Mouse (Mus musculus): ENCODE results near the gene Hadh. TPM values are rescaled to one million over a fixed set of nuclear protein-coding genes. Genes with fewer than 3 reads are reported as not detected.

Hadh gene
- polyA plus RNA-seq, 1 experiment from 2014 or later, result 172 TPM

- no peaks in the 10 kb centered on the region; the same call in 1 of the 2 replicates for H3K9me3 ChIP-seq (ENCODE audit: control insufficient read depth, low read length)
- no peak for ATAC-seq (ENCODE audit: low FRiP score, low TSS enrichment)
- TF ChIP-seq CTCF (IDR thresholded peaks at IDR 0.05; ENCODE audit: low read depth), result no peak
- no peak for TF ChIP-seq EP300 (optimal IDR thresholded peaks at IDR 0.05)
- no peaks in the 10 kb centered on the region for H3K36me3 ChIP-seq (ENCODE audit: control insufficient read depth, insufficient read depth, low read length)
- H3K27me3 ChIP-seq (ENCODE audit: control insufficient read depth, insufficient read depth, low read length), result no peaks in the 10 kb centered on the region
- no peak overlapping the region for H3K27ac ChIP-seq (replicated peaks)
- no peaks in the 10 kb centered on the region for H3K4me1 ChIP-seq (replicated peaks; ENCODE audit: control insufficient read depth, insufficient read depth)
- WGBS, result 81% methylated on average over 4 of the region's 4 CpGs
- H3K4me3 ChIP-seq (ENCODE audit: low read depth, low read length), result no peak overlapping the region
- DNase-seq (ENCODE audit: low spot score), result no peak
- H3K4me2 ChIP-seq (replicated peaks; ENCODE audit: low read depth), result no peak overlapping the region
- no peak overlapping the region for H3K9ac ChIP-seq (ENCODE audit: low read length)
Measured at GRCm38 (mm10) chr3:131310572-131310971, 38.7 kb upstream of the Hadh start.

DNA sequence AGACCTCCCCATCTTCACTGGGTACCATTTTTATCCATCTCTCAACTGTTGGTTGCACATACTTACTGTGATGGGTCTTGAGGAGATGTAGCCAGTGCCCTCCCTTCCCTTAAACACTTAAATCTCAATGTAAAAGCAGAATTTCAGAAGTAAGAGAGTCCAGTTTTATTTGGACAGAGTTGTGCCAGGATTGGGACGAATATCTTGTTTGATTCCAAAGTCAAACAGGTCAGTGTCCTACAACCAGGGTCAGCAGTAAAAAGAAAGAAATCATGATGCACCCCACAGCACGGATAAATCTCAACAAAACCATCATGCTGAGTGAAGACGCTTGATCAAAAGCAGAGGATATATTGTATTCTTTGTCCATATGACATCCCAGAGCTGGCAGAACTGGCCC, 35.9 kb upstream of the Hadh start:
- no peak overlapping the region for H3K9ac ChIP-seq (ENCODE audit: low read length)
- TF ChIP-seq CTCF (IDR thresholded peaks at IDR 0.05; ENCODE audit: low read depth) (no peak), EP300 (optimal IDR thresholded peaks at IDR 0.05) (no peak)
- H3K4me2 ChIP-seq (replicated peaks; ENCODE audit: low read depth), result no peak overlapping the region
- H3K27ac ChIP-seq (replicated peaks), result no peak overlapping the region
- no peaks in the 10 kb centered on the region for H3K36me3 ChIP-seq (ENCODE audit: control insufficient read depth, insufficient read depth, low read length)
- no peak overlapping the region for H3K4me3 ChIP-seq (ENCODE audit: low read depth, low read length)
- H3K4me1 ChIP-seq (replicated peaks; ENCODE audit: control insufficient read depth, insufficient read depth), result no peaks in the 10 kb centered on the region
- H3K27me3 ChIP-seq (ENCODE audit: control insufficient read depth, insufficient read depth, low read length), result no peaks in the 10 kb centered on the region
- 85% methylated on average over 3 of the region's 3 CpGs for WGBS
- no peak for DNase-seq (ENCODE audit: low spot score)
- no peak for ATAC-seq (ENCODE audit: low FRiP score, low TSS enrichment)
- no peaks in the 10 kb centered on the region; the same call in 1 of the 2 replicates for H3K9me3 ChIP-seq (ENCODE audit: control insufficient read depth, low read length)

GRCm38 (mm10) chr3:131306255-131306654, 34.4 kb upstream of the Hadh start:
- H3K27ac ChIP-seq (replicated peaks), result no peak overlapping the region
- DNase-seq (ENCODE audit: low spot score) (no peak), ATAC-seq (ENCODE audit: low FRiP score, low TSS enrichment) (no peak)
- H3K9ac ChIP-seq (ENCODE audit: low read length), result no peak overlapping the region
- WGBS, result 79% methylated on average over 7 of the region's 7 CpGs
- no peaks in the 10 kb centered on the region; the same call in 1 of the 2 replicates for H3K9me3 ChIP-seq (ENCODE audit: control insufficient read depth, low read length)
- no peak overlapping the region for H3K4me2 ChIP-seq (replicated peaks; ENCODE audit: low read depth)
- no peak overlapping the region for H3K4me3 ChIP-seq (ENCODE audit: low read depth, low read length)
- TF ChIP-seq EP300 (optimal IDR thresholded peaks at IDR 0.05) (no peak), CTCF (IDR thresholded peaks at IDR 0.05; ENCODE audit: low read depth) (no peak)
- no peaks in the 10 kb centered on the region for H3K36me3 ChIP-seq (ENCODE audit: control insufficient read depth, insufficient read depth, low read length)
- H3K27me3 ChIP-seq (ENCODE audit: control insufficient read depth, insufficient read depth, low read length), result no peaks in the 10 kb centered on the region
- peaks cover 3% of the 10 kb centered on the region; the same call in 1 of the 2 replicates for H3K4me1 ChIP-seq (replicated peaks; ENCODE audit: control insufficient read depth, insufficient read depth)

GRCm38 (mm10) chr3:131303320-131303714, 31.4 kb upstream of the Hadh start:
- no peaks in the 10 kb centered on the region for H3K27me3 ChIP-seq (ENCODE audit: control insufficient read depth, insufficient read depth, low read length)
- peaks cover 3% of the 10 kb centered on the region; the same call in 1 of the 2 replicates for H3K4me1 ChIP-seq (replicated peaks; ENCODE audit: control insufficient read depth, insufficient read depth)
- no peak overlapping the region for H3K27ac ChIP-seq (replicated peaks)
- peak overlapping the region; percentile 98 for H3K4me2 ChIP-seq (replicated peaks; ENCODE audit: low read depth)
- no peak for TF ChIP-seq CTCF (IDR thresholded peaks at IDR 0.05; ENCODE audit: low read depth)
- no peak for TF ChIP-seq EP300 (optimal IDR thresholded peaks at IDR 0.05)
- WGBS, result 20% methylated on average over 5 of the region's 5 CpGs
- H3K9me3 ChIP-seq (ENCODE audit: control insufficient read depth, low read length), result no peaks in the 10 kb centered on the region
- H3K9ac ChIP-seq (ENCODE audit: low read length), result peak overlapping the region; percentile 63; the same call in 1 of the 2 replicates
- DNase-seq (ENCODE audit: low spot score) (no peak), ATAC-seq (ENCODE audit: low FRiP score, low TSS enrichment) (no peak)
- peak overlapping the region; percentile 66 for H3K4me3 ChIP-seq (ENCODE audit: low read depth, low read length)
- H3K36me3 ChIP-seq (ENCODE audit: control insufficient read depth, insufficient read depth, low read length), result no peaks in the 10 kb centered on the region

DNA sequence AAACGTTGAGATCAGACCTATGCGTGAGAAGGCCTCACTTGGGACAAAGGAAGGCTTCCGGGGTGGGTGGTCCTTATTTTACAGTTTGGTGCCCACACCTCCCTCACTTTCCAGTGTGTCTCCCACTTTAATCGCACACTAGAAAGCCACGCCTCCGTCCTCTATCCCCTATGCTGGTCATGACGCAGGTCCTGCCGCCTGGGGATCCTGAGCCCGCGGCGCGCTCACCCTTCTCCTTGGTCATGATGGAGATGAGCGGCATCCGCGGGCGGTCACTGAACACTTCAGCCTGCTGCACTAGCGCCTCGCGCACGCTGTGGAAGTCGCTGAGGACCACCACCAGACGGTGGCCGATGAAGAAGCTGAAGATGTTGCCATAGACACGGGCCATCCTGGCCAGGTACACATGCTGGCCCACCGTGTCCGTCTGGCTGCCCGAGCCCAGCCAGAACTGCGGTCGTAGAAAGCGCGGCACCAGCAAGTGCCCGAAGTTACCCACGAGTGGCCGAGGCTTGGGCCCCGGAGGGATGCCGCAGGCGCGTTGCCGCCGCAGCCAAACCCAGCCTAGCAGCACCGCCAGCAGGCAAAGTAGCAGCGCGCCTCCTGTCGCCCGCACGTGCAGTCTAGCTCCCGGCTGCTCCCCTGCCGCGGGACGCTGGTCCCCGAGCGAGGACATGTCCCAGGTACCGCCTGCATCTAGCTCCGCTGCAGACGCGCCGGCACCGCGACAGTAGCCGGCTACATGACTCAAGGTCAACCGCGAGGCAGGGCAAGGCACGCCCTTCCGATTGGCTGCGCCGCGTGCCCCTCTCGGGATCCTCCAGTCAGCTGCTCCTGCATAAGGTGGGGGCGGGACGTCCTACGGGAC, 30.8 kb upstream of the Hadh start, which contains the start of gene Cyp2u1:
TSS of gene Cyp2u1 (minus strand) at position 776 of the 868 bp plus-strand sequence.
- TF ChIP-seq CTCF (IDR thresholded peaks at IDR 0.05; ENCODE audit: low read depth) (peak; percentile 57), EP300 (optimal IDR thresholded peaks at IDR 0.05) (no peak)
- Histone ChIP-seq H3K27me3 (ENCODE audit: control insufficient read depth, insufficient read depth, low read length) (no peaks in the 10 kb centered on the region), H3K9ac (ENCODE audit: low read length) (peak within 1 kb of the TSS; percentile 63), H3K4me2 (replicated peaks; ENCODE audit: low read depth) (peak within 1 kb of the TSS; percentile 98), H3K9me3 (ENCODE audit: control insufficient read depth, low read length) (no peaks in the 10 kb centered on the region), H3K36me3 (ENCODE audit: control insufficient read depth, insufficient read depth, low read length) (no peaks in the 10 kb centered on the region), H3K27ac (replicated peaks) (no peak within 1 kb of the TSS), H3K4me1 (replicated peaks; ENCODE audit: control insufficient read depth, insufficient read depth) (peaks cover 3% of the 10 kb centered on the region; the same call in 1 of the 2 replicates), H3K4me3 (ENCODE audit: low read depth, low read length) (peak within 1 kb of the TSS; percentile 66)
- ATAC-seq (ENCODE audit: low FRiP score, low TSS enrichment), result peak; percentile 97
- DNase-seq (ENCODE audit: low spot score), result peak; percentile 87
- WGBS, result 2% methylated on average over 71 of the region's 71 CpGs

- ATAC-seq (ENCODE audit: low FRiP score, low TSS enrichment), result no peak
- TF ChIP-seq EP300 (optimal IDR thresholded peaks at IDR 0.05) (no peak), CTCF (IDR thresholded peaks at IDR 0.05; ENCODE audit: low read depth) (peak; percentile 87)
- Histone ChIP-seq H3K4me1 (replicated peaks; ENCODE audit: control insufficient read depth, insufficient read depth) (peaks cover 3% of the 10 kb centered on the region; the same call in 1 of the 2 replicates), H3K9me3 (ENCODE audit: control insufficient read depth, low read length) (no peaks in the 10 kb centered on the region), H3K4me3 (ENCODE audit: low read depth, low read length) (no peak overlapping the region), H3K27me3 (ENCODE audit: control insufficient read depth, insufficient read depth, low read length) (no peaks in the 10 kb centered on the region), H3K27ac (replicated peaks) (no peak overlapping the region), H3K36me3 (ENCODE audit: control insufficient read depth, insufficient read depth, low read length) (no peaks in the 10 kb centered on the region), H3K4me2 (replicated peaks; ENCODE audit: low read depth) (no peak overlapping the region), H3K9ac (ENCODE audit: low read length) (no peak overlapping the region)
- no peak for DNase-seq (ENCODE audit: low spot score)
- 5% methylated on average over 6 of the region's 6 CpGs for WGBS
Measured at GRCm38 (mm10) chr3:131299908-131300307, 28.0 kb upstream of the Hadh start.
